ENCODE assay signal across 9 mouse cellular contexts in the genomic region with DNA sequence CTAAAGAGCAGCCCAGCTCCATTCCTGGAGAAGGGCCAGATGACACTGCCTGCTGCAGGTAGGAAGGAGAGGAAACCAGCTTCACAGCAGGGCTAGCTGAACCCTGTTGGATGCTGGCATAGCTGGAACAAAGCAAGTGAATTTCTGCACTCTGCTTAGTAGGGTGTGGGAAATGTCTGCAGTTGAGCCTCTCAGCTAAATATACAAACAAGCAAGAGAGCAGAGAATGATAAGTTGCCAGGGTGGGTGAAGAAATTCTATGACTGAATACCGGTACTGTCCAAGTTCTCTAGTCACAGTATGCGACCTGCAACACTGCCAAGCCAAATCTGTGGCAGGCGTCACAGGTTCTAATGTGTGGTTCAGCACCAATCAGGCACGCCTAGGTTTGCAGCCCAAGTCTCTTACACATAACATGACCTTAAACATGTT. TPM values are rescaled to one million over a fixed set of nuclear protein-coding genes. Genes with fewer than 3 reads are reported as not detected.
DNase-seq lines count a peak whose midpoint lies in the region; ATAC-seq and TF ChIP-seq lines count a peak whose summit lies in the region.
"Had no signal": no experiment of that assay in that cellular context is flagged by ENCODE, and none has a peak within 500 bp of the region (broad histone marks: within the 10 kb centered on the region; RNA-seq: fewer than 3 reads in every experiment).

No protein-coding gene starts in this region.

- TF ChIP-seq CTCF in intestine, postnatal 0 days (IDR thresholded peaks at IDR 0.05; ENCODE audit: low read depth) = no peak
- no peak for TF ChIP-seq CTCF in thymus, adult 2 months (IDR thresholded peaks at IDR 0.05; ENCODE audit: borderline replicate concordance, control insufficient read depth, extremely low read depth, insufficient read depth, low read length, poor library complexity)

- no peak for TF ChIP-seq POLR2A in thymus, adult 2 months (IDR thresholded peaks at IDR 0.05; ENCODE audit: control insufficient read depth, extremely low read depth, insufficient read depth, low read length, poor library complexity)

- H3K4me3 ChIP-seq in intestine, embryonic 14.5 days (ENCODE audit: low read depth, low read length) = no peak overlapping the region
- no peak overlapping the region for H3K4me3 ChIP-seq in intestine, postnatal 0 days (ENCODE audit: low read depth, low read length)
- no peak overlapping the region for H3K4me3 ChIP-seq in thymus, adult 2 months (ENCODE audit: control insufficient read depth, insufficient read depth, low read length)

- no peaks in the 10 kb centered on the region for H3K9me3 ChIP-seq in intestine, embryonic 14.5 days (ENCODE audit: control insufficient read depth, low read length)
- H3K9me3 ChIP-seq in intestine, postnatal 0 days (ENCODE audit: control insufficient read depth) = no peaks in the 10 kb centered on the region

- H3K27ac ChIP-seq in intestine, embryonic 14.5 days (ENCODE audit: low read depth) = 0 out of 2 replicates have a peak overlapping the region, but pooled peaks have one; percentile 33
- H3K27ac ChIP-seq in intestine, postnatal 0 days (ENCODE audit: low read depth, low read length) = no peak overlapping the region
- no peak overlapping the region for H3K27ac ChIP-seq in thymus, adult 2 months (ENCODE audit: control insufficient read depth, insufficient read depth, low read length)

- H3K4me2 ChIP-seq in intestine, embryonic 14.5 days (ENCODE audit: low read length) = no peak overlapping the region
- no peak overlapping the region for H3K4me2 ChIP-seq in intestine, postnatal 0 days (replicated peaks; ENCODE audit: low read depth)

- peaks cover 4% of the 10 kb centered on the region; the same call in 1 of the 2 replicates for H3K36me3 ChIP-seq in intestine, embryonic 14.5 days (ENCODE audit: control insufficient read depth, insufficient read depth, low read length)
- no peaks in the 10 kb centered on the region for H3K36me3 ChIP-seq in intestine, postnatal 0 days (ENCODE audit: control insufficient read depth, insufficient read depth)
- H3K36me3 ChIP-seq in thymus, adult 2 months (ENCODE audit: control insufficient read depth, insufficient read depth, low read length) = no peaks in the 10 kb centered on the region; the same call in 1 of the 2 replicates

- ATAC-seq in intestine, embryonic 14.5 days (replicated peaks; ENCODE audit: low FRiP score, low TSS enrichment, low read depth) = 0 out of 2 replicates have a peak, but pooled peaks have one; percentile 21
- ATAC-seq in intestine, postnatal 0 days = no peak

- H3K27me3 ChIP-seq in intestine, embryonic 14.5 days (replicated peaks; ENCODE audit: control insufficient read depth, insufficient read depth, low read length) = no peaks in the 10 kb centered on the region
- H3K27me3 ChIP-seq in intestine, postnatal 0 days (replicated peaks; ENCODE audit: control insufficient read depth, insufficient read depth, low read length) = no peaks in the 10 kb centered on the region
- no peaks in the 10 kb centered on the region for H3K27me3 ChIP-seq in thymus, adult 2 months (ENCODE audit: control insufficient read depth, insufficient read depth, low read length)

- 64% methylated on average over 4 of the region's 4 CpGs for WGBS in intestine, embryonic 14.5 days
- WGBS in intestine, postnatal 0 days = 62% methylated on average over 4 of the region's 4 CpGs
- 94% methylated on average over 4 of the region's 4 CpGs for WGBS in thymus, adult 2 months

- DNase-seq in adrenal gland, postnatal 10 days = peak; percentile 27
- no peak for DNase-seq in adrenal gland, adult 18-20 months (ENCODE audit: low spot score in 2 of 2)
- DNase-seq in intestine, embryonic 14.5 days (ENCODE audit: low spot score) = no peak
- peak; percentile 49 for DNase-seq in cerebellum, adult 8-10 months
- DNase-seq in lung, postnatal 14 days = peak; percentile 22
- no peak for DNase-seq in thymus, adult 2 months
- DNase-seq in frontal cortex, postnatal 25 days (ENCODE audit: low spot score in 2 of 2) = no peak
- DNase-seq: kidney, postnatal 25 days had no signal

- H3K4me1 ChIP-seq in intestine, embryonic 14.5 days (replicated peaks; ENCODE audit: control insufficient read depth, insufficient read depth, low read length) = peaks cover 21% of the 10 kb centered on the region
- H3K4me1 ChIP-seq in intestine, postnatal 0 days (replicated peaks; ENCODE audit: control insufficient read depth, insufficient read depth, low read length) = peaks cover 4% of the 10 kb centered on the region
- no peaks in the 10 kb centered on the region; the same call in none of the 2 replicates for H3K4me1 ChIP-seq in thymus, adult 2 months (replicated peaks; ENCODE audit: control insufficient read depth, insufficient read depth, low read length)

- H3K9ac ChIP-seq in intestine, embryonic 14.5 days (ENCODE audit: low read length) = no peak overlapping the region
- no peak overlapping the region for H3K9ac ChIP-seq in intestine, postnatal 0 days (ENCODE audit: low read depth, low read length)

RNA-seq across cellular contexts. Expression of a gene that starts 52.4 kb away (rescaled TPM):
- 10 to 100 TPM in 1 of 2 experiments, 1 to 10 TPM in 1; 9.9 to 20.0 TPM for total RNA-seq in adrenal gland, postnatal 10 days (2021)
- 10 to 100 TPM; 10.6 to 15.0 TPM for total RNA-seq in adrenal gland, adult 18-20 months (2021)
- 27.8 and 28.5 TPM in 2 replicates for polyA plus RNA-seq in intestine, embryonic 14.5 days (2014; fragmentation: Nextera tagmentation; extraction: Ambion mirVana)
- 25.3 and 27.8 TPM in 2 replicates for polyA plus RNA-seq in intestine, postnatal 0 days (2015; fragmentation: Nextera tagmentation; extraction: Ambion mirVana)
- 20.4 and 21.3 TPM in 2 replicates for polyA plus RNA-seq in thymus, adult 2 months (2012; rRNA removed)

Comparison
In these comparisons a context has a peak if more than half of its experiments do, and no peak if none do; other contexts are left out.
1. DNase-seq: peak in adrenal gland, postnatal 10 days (single experiment), cerebellum, adult 8-10 months (single experiment) and lung, postnatal 14 days (single experiment); none in adrenal gland, adult 18-20 months (0 of 2), intestine, embryonic 14.5 days (single experiment), thymus, adult 2 months (single experiment) and frontal cortex, postnatal 25 days (0 of 2).